Mouse (Mus musculus): Measurements from ENCODE around the gene Adgrl2. TPM values are rescaled to one million over a fixed set of nuclear protein-coding genes. Genes with fewer than 3 reads are reported as not detected.

Adgrl2 gene
- total and polyA plus RNA-seq, 2 experiments from 2014 or later: 26.6 to 32.7 TPM

DNA sequence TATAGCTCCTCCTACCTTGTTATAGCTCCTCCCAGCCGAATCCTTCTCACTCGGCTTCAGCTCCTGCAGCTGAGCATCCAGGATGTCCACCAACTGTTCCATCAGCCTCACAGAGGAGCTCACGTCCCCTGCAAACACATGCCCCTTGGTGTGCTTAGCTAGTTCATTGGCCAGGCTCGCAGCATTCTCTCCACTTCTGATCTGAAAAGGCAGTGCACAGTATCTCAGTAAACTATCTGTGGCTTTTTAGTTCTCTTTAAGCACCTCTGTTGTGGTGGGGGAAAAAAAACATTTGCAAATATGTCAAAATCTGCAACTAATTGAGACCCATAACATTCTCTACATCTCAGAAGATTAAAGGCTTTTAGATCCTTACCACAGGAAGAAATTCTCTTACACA is 139.5 kb downstream of the Adgrl2 start:
- H3K4me1 ChIP-seq (ENCODE audit: control insufficient read depth, insufficient read depth): no peaks in the 10 kb centered on the region
- no peaks in the 10 kb centered on the region for H3K27me3 ChIP-seq (ENCODE audit: control insufficient read depth, insufficient read depth, low read length)
- no peak overlapping the region for H3K27ac ChIP-seq (ENCODE audit: low read depth)
- no peak overlapping the region for H3K4me2 ChIP-seq (ENCODE audit: low read depth, low read length)
- TF ChIP-seq CTCF (IDR thresholded peaks at IDR 0.05; ENCODE audit: low read depth): no peak
- no peak for TF ChIP-seq EP300 (IDR thresholded peaks at IDR 0.05; ENCODE audit: low read depth)
- WGBS: 92% methylated on average over 4 of the region's 4 CpGs
- peaks cover 50% of the 10 kb centered on the region for H3K36me3 ChIP-seq (replicated peaks; ENCODE audit: control insufficient read depth, insufficient read depth, low read length)
- no peak overlapping the region for H3K4me3 ChIP-seq (ENCODE audit: low read depth, low read length)
- no peak overlapping the region for H3K9ac ChIP-seq (replicated peaks; ENCODE audit: low read depth, low read length)
- DNase-seq (ENCODE audit: low spot score): no peak
- ATAC-seq (ENCODE audit: insufficient read depth, low read depth): no peak
- no peaks in the 10 kb centered on the region for H3K9me3 ChIP-seq (replicated peaks; ENCODE audit: control insufficient read depth, low read length)

DNA sequence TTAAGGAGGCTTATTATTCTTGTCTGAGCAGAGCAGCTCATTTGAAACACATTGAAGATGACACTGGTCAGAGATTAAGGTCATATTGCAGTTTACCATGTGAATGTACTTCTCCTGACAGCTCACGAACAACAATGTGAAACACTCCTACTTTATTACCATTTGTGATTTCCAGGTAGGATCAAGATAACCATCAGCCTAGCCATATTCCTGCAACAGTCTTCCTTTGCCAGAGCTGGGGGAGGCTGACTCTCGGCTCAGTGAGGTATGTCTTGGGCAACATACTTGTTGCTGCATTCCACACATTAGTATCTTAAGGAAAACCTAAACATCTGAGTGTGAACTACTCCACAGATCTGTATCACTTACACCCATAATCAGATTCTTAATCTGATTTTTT is 142.0 kb downstream of the Adgrl2 start:
- Histone ChIP-seq H3K36me3 (replicated peaks; ENCODE audit: control insufficient read depth, insufficient read depth, low read length) (peaks cover 53% of the 10 kb centered on the region), H3K4me2 (ENCODE audit: low read depth, low read length) (no peak overlapping the region), H3K4me1 (ENCODE audit: control insufficient read depth, insufficient read depth) (no peaks in the 10 kb centered on the region), H3K9ac (replicated peaks; ENCODE audit: low read depth, low read length) (no peak overlapping the region), H3K27me3 (ENCODE audit: control insufficient read depth, insufficient read depth, low read length) (no peaks in the 10 kb centered on the region), H3K4me3 (ENCODE audit: low read depth, low read length) (no peak overlapping the region), H3K9me3 (replicated peaks; ENCODE audit: control insufficient read depth, low read length) (no peaks in the 10 kb centered on the region), H3K27ac (ENCODE audit: low read depth) (no peak overlapping the region)
- WGBS: 77% methylated on average over 2 of the region's 2 CpGs
- no peak for TF ChIP-seq EP300 (IDR thresholded peaks at IDR 0.05; ENCODE audit: low read depth)
- TF ChIP-seq CTCF (IDR thresholded peaks at IDR 0.05; ENCODE audit: low read depth): no peak
- no peak for DNase-seq (ENCODE audit: low spot score)
- ATAC-seq (ENCODE audit: insufficient read depth, low read depth): no peak

GRCm38 (mm10) chr3:148844182-148844581 is 146.2 kb downstream of the Adgrl2 start:
- no peak overlapping the region for H3K27ac ChIP-seq (ENCODE audit: low read depth)
- no peaks in the 10 kb centered on the region for H3K27me3 ChIP-seq (ENCODE audit: control insufficient read depth, insufficient read depth, low read length)
- peaks cover 32% of the 10 kb centered on the region for H3K36me3 ChIP-seq (replicated peaks; ENCODE audit: control insufficient read depth, insufficient read depth, low read length)
- no peak overlapping the region for H3K9ac ChIP-seq (replicated peaks; ENCODE audit: low read depth, low read length)
- 73% methylated on average over 6 of the region's 6 CpGs for WGBS
- H3K4me3 ChIP-seq (ENCODE audit: low read depth, low read length): no peak overlapping the region
- ATAC-seq (ENCODE audit: insufficient read depth, low read depth) (no peak), DNase-seq (ENCODE audit: low spot score) (no peak)
- no peaks in the 10 kb centered on the region for H3K9me3 ChIP-seq (replicated peaks; ENCODE audit: control insufficient read depth, low read length)
- no peak overlapping the region for H3K4me2 ChIP-seq (ENCODE audit: low read depth, low read length)
- TF ChIP-seq EP300 (IDR thresholded peaks at IDR 0.05; ENCODE audit: low read depth) (no peak), CTCF (IDR thresholded peaks at IDR 0.05; ENCODE audit: low read depth) (no peak)
- H3K4me1 ChIP-seq (ENCODE audit: control insufficient read depth, insufficient read depth): no peaks in the 10 kb centered on the region

GRCm38 (mm10) chr3:148842533-148842932 is 147.8 kb downstream of the Adgrl2 start:
- Histone ChIP-seq H3K4me2 (ENCODE audit: low read depth, low read length) (no peak overlapping the region), H3K27ac (ENCODE audit: low read depth) (no peak overlapping the region), H3K36me3 (replicated peaks; ENCODE audit: control insufficient read depth, insufficient read depth, low read length) (peaks cover 31% of the 10 kb centered on the region), H3K4me3 (ENCODE audit: low read depth, low read length) (no peak overlapping the region), H3K9me3 (replicated peaks; ENCODE audit: control insufficient read depth, low read length) (no peaks in the 10 kb centered on the region), H3K27me3 (ENCODE audit: control insufficient read depth, insufficient read depth, low read length) (no peaks in the 10 kb centered on the region), H3K9ac (replicated peaks; ENCODE audit: low read depth, low read length) (no peak overlapping the region), H3K4me1 (ENCODE audit: control insufficient read depth, insufficient read depth) (no peaks in the 10 kb centered on the region)
- DNase-seq (ENCODE audit: low spot score): no peak
- ATAC-seq (ENCODE audit: insufficient read depth, low read depth): no peak
- TF ChIP-seq EP300 (IDR thresholded peaks at IDR 0.05; ENCODE audit: low read depth) (no peak), CTCF (IDR thresholded peaks at IDR 0.05; ENCODE audit: low read depth) (no peak)
- 58% methylated on average over 7 of the region's 7 CpGs for WGBS

DNA sequence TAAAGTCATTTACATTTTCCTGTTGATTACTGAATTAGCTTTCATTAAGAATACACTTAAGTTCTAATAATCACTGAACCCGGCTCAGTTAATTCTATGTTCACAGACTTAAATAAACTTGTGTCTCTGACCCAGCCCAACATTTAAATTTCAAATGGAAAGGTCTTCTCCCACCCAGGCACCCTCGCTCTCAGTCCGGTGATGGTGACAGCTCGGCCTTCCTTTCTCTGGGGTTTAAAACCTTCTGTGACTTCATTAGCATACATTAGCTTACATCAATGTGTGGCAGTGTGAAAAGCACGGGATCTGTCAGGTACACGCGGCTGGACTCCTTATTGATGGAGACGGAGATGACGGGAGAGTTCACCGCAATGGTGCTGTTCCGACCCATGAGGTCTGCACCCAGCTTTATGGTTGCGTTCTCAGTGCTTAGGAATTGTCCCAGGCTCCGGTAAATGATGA is 151.5 kb downstream of the Adgrl2 start:
- no peaks in the 10 kb centered on the region for H3K4me1 ChIP-seq (ENCODE audit: control insufficient read depth, insufficient read depth)
- no peak for DNase-seq (ENCODE audit: low spot score)
- no peak for TF ChIP-seq EP300 (IDR thresholded peaks at IDR 0.05; ENCODE audit: low read depth)
- no peak for TF ChIP-seq CTCF (IDR thresholded peaks at IDR 0.05; ENCODE audit: low read depth)
- no peak for ATAC-seq (ENCODE audit: insufficient read depth, low read depth)
- H3K36me3 ChIP-seq (replicated peaks; ENCODE audit: control insufficient read depth, insufficient read depth, low read length): peaks cover 49% of the 10 kb centered on the region
- H3K9ac ChIP-seq (replicated peaks; ENCODE audit: low read depth, low read length): no peak overlapping the region
- no peaks in the 10 kb centered on the region for H3K9me3 ChIP-seq (replicated peaks; ENCODE audit: control insufficient read depth, low read length)
- no peaks in the 10 kb centered on the region for H3K27me3 ChIP-seq (ENCODE audit: control insufficient read depth, insufficient read depth, low read length)
- no peak overlapping the region for H3K4me2 ChIP-seq (ENCODE audit: low read depth, low read length)
- WGBS: 93% methylated on average over 13 of the region's 13 CpGs
- H3K4me3 ChIP-seq (ENCODE audit: low read depth, low read length): no peak overlapping the region
- no peak overlapping the region for H3K27ac ChIP-seq (ENCODE audit: low read depth)

DNA sequence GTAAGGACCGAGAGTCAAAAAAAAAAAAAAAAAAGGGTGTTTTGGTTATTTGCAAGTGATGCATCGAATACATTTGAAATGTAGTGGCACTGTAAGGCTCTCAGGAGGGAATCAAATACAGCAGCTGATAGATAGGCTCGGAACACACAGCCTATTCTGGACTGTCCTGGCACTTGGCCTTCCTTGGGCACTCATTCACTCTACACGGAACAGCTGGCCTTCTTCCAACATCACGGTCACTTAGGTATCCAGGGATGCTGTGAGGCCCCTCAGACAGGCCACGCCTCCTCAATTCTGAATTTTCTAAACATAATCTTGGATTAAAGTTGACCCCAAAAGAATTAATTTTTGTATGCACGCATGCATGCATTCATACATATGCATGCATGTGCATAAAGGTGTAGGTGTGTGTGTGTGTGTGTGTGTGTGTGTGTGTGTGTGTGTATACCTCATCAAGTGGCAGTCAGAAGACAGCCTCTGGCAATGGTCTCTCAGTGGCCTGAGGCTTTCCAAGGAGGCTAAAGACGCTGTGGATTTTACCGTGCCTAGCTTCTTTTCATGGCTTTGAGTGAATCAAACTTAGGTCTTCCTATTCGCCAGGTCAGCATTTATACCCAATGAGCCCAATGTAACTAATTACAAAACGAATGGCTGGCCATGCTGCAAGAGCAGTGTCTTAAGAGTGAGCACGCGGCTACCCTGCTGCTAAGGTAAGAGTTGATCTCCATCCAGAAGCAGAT is 152.1 kb downstream of the Adgrl2 start:
- ATAC-seq (ENCODE audit: insufficient read depth, low read depth): no peak
- Histone ChIP-seq H3K9ac (replicated peaks; ENCODE audit: low read depth, low read length) (no peak overlapping the region), H3K4me2 (ENCODE audit: low read depth, low read length) (no peak overlapping the region), H3K27ac (ENCODE audit: low read depth) (no peak overlapping the region), H3K27me3 (ENCODE audit: control insufficient read depth, insufficient read depth, low read length) (no peaks in the 10 kb centered on the region), H3K4me3 (ENCODE audit: low read depth, low read length) (no peak overlapping the region), H3K36me3 (replicated peaks; ENCODE audit: control insufficient read depth, insufficient read depth, low read length) (peaks cover 55% of the 10 kb centered on the region), H3K9me3 (replicated peaks; ENCODE audit: control insufficient read depth, low read length) (no peaks in the 10 kb centered on the region), H3K4me1 (ENCODE audit: control insufficient read depth, insufficient read depth) (no peaks in the 10 kb centered on the region)
- peak; percentile 29 for DNase-seq (ENCODE audit: low spot score)
- WGBS: 67% methylated on average over 13 of the region's 13 CpGs
- TF ChIP-seq CTCF (IDR thresholded peaks at IDR 0.05; ENCODE audit: low read depth): no peak
- no peak for TF ChIP-seq EP300 (IDR thresholded peaks at IDR 0.05; ENCODE audit: low read depth)
